Comparison of ENCODE assay signal across 29 mouse cellular contexts in genomic region chr12:73255006-73255405, GRCm38 (mm10). TPM values are rescaled to one million over a fixed set of nuclear protein-coding genes. Genes with fewer than 3 reads are reported as not detected.
DNase-seq lines count a peak whose midpoint lies in the region; ATAC-seq and TF ChIP-seq lines count a peak whose summit lies in the region.
"Had no signal": no experiment of that assay in that cellular context is flagged by ENCODE, and none has a peak within 500 bp of the region (broad histone marks: within the 10 kb centered on the region; RNA-seq: fewer than 3 reads in every experiment).

No protein-coding gene starts in this region.

- 47% methylated on average over 2 of the region's 2 CpGs for WGBS in heart, embryonic 13.5 days
- 70% methylated on average over 2 of the region's 2 CpGs for WGBS in kidney, adult 2 months
- WGBS in intestine, embryonic 15.5 days, result 70% methylated on average over 2 of the region's 2 CpGs
- WGBS in hindbrain, embryonic 13.5 days, result 68% methylated on average over 2 of the region's 2 CpGs

- H3K36me3 ChIP-seq in heart, embryonic 13.5 days, result peaks cover 4% of the 10 kb centered on the region; the same call in 1 of the 2 replicates
- no peaks in the 10 kb centered on the region for H3K36me3 ChIP-seq in kidney, adult 2 months (ENCODE audit: control insufficient read depth, insufficient read depth, low read length)
- no peaks in the 10 kb centered on the region for H3K36me3 ChIP-seq in intestine, embryonic 15.5 days
- H3K36me3 ChIP-seq in hindbrain, embryonic 13.5 days, result no peaks in the 10 kb centered on the region
- H3K36me3 ChIP-seq: embryonic facial prominence, embryonic 13.5 days; forebrain, embryonic 12.5 days; forebrain, embryonic 15.5 days had no signal

- intact Hi-C loops in heart, postnatal 25 days (cut with DNase I), result no loop called here

- H3K27ac ChIP-seq in heart, embryonic 13.5 days (replicated peaks), result 0 out of 2 replicates have a peak overlapping the region, but pooled peaks have one; percentile 42
- H3K27ac ChIP-seq in kidney, adult 2 months (ENCODE audit: insufficient read depth, low read depth, low read length), result no peak overlapping the region
- peak overlapping the region; percentile 34; the same call in 1 of the 2 replicates for H3K27ac ChIP-seq in embryonic fibroblast, embryonic 13.5 days (ENCODE audit: insufficient read depth, low read length)
- H3K27ac ChIP-seq in intestine, embryonic 15.5 days, result no peak overlapping the region
- H3K27ac ChIP-seq in hindbrain, embryonic 13.5 days, result no peak overlapping the region
- H3K27ac ChIP-seq: embryonic facial prominence, embryonic 13.5 days; forebrain, embryonic 12.5 days; forebrain, embryonic 15.5 days; heart, embryonic 10.5 days; hindbrain, embryonic 10.5 days; hindbrain, embryonic 14.5 days; hindbrain, postnatal 0 days had no signal

- H3K9ac ChIP-seq in heart, embryonic 13.5 days, result no peak overlapping the region
- H3K9ac ChIP-seq in intestine, embryonic 15.5 days, result no peak overlapping the region
- H3K9ac ChIP-seq in hindbrain, embryonic 13.5 days, result no peak overlapping the region
- H3K9ac ChIP-seq: embryonic facial prominence, embryonic 13.5 days; forebrain, embryonic 12.5 days; forebrain, embryonic 15.5 days; hindbrain, embryonic 14.5 days had no signal

- no peak for TF ChIP-seq POLR2A in kidney, adult 2 months (IDR thresholded peaks at IDR 0.05; ENCODE audit: low read depth, low read length)
- TF ChIP-seq POLR2A in embryonic fibroblast, embryonic 13.5 days (IDR thresholded peaks at IDR 0.05; ENCODE audit: low read depth, low read length), result no peak

- no peaks in the 10 kb centered on the region for H3K27me3 ChIP-seq in heart, embryonic 13.5 days (replicated peaks)
- no peaks in the 10 kb centered on the region for H3K27me3 ChIP-seq in kidney, adult 2 months (replicated peaks; ENCODE audit: control insufficient read depth, insufficient read depth, low read length)
- H3K27me3 ChIP-seq in intestine, embryonic 15.5 days (replicated peaks), result no peaks in the 10 kb centered on the region
- no peaks in the 10 kb centered on the region for H3K27me3 ChIP-seq in hindbrain, embryonic 13.5 days
- H3K27me3 ChIP-seq: embryonic facial prominence, embryonic 13.5 days; forebrain, embryonic 12.5 days; forebrain, embryonic 15.5 days had no signal

- no peak for ATAC-seq in heart, embryonic 13.5 days (ENCODE audit: extremely low read depth, insufficient number of reproducible peaks, low FRiP score, low TSS enrichment)
- ATAC-seq in intestine, embryonic 15.5 days, result no peak
- no peak for ATAC-seq in hindbrain, embryonic 13.5 days (ENCODE audit: low FRiP score)
- ATAC-seq: activated CD4-positive, CD25-positive, alpha-beta regulatory T cell, adult 4 months; CD4-positive, CD25-positive, alpha-beta regulatory T cell, adult 4 months; forebrain, embryonic 15.5 days; hindbrain, postnatal 0 days; inflammation-experienced regulatory T-cells, adult 6 months; intestine, postnatal 0 days had no signal

- H3K4me2 ChIP-seq in heart, embryonic 13.5 days, result no peak overlapping the region
- H3K4me2 ChIP-seq in intestine, embryonic 15.5 days (replicated peaks), result no peak overlapping the region
- no peak overlapping the region for H3K4me2 ChIP-seq in hindbrain, embryonic 13.5 days
- H3K4me2 ChIP-seq: embryonic facial prominence, embryonic 13.5 days; forebrain, embryonic 12.5 days; forebrain, embryonic 15.5 days; hindbrain, embryonic 14.5 days had no signal

- DNase-seq in heart, postnatal 25 days (ENCODE audit: low spot score), result no peak
- peak; percentile 11 for DNase-seq in kidney, adult 2 months
- no peak for DNase-seq in kidney, postnatal 25 days
- peak; percentile 34 for DNase-seq in NIH3T3 (ENCODE audit: low read depth)
- DNase-seq: adrenal gland, adult 8-10 months; adrenal gland, postnatal 25 days; cerebellum, adult 11-12 months; cerebellum, adult 8-10 months; cerebellum, postnatal 10 days; gastrocnemius, postnatal 25 days; heart, adult 18-20 months; heart, postnatal 36 days; kidney, adult 8-10 months had no signal

- H3K9me3 ChIP-seq in heart, embryonic 13.5 days, result no peaks in the 10 kb centered on the region
- no peaks in the 10 kb centered on the region for H3K9me3 ChIP-seq in intestine, embryonic 15.5 days
- no peaks in the 10 kb centered on the region for H3K9me3 ChIP-seq in hindbrain, embryonic 13.5 days
- H3K9me3 ChIP-seq: embryonic facial prominence, embryonic 13.5 days; forebrain, embryonic 12.5 days; forebrain, embryonic 15.5 days; heart, embryonic 10.5 days; hindbrain, embryonic 10.5 days had no signal

- H3K4me3 ChIP-seq in heart, embryonic 13.5 days, result no peak overlapping the region
- no peak overlapping the region for H3K4me3 ChIP-seq in kidney, adult 2 months (ENCODE audit: insufficient read depth, low read depth, low read length)
- H3K4me3 ChIP-seq in embryonic fibroblast, embryonic 13.5 days (ENCODE audit: insufficient read depth, low read length), result no peak overlapping the region
- H3K4me3 ChIP-seq in intestine, embryonic 15.5 days (replicated peaks), result no peak overlapping the region
- H3K4me3 ChIP-seq in hindbrain, embryonic 13.5 days, result no peak overlapping the region
- H3K4me3 ChIP-seq: embryonic facial prominence, embryonic 13.5 days; erythroblast, embryonic 14.5 days; forebrain, embryonic 12.5 days; forebrain, embryonic 15.5 days; heart, embryonic 10.5 days; hindbrain, embryonic 10.5 days had no signal

- no peak for TF ChIP-seq CTCF in kidney, adult 2 months (conservative IDR thresholded peaks at IDR 0.05; ENCODE audit: insufficient read depth, insufficient read length, low read depth, low read length)
- TF ChIP-seq CTCF in embryonic fibroblast, embryonic 13.5 days (IDR thresholded peaks at IDR 0.05; ENCODE audit: borderline replicate concordance, insufficient read depth, low read length), result no peak

- H3K4me1 ChIP-seq in heart, embryonic 13.5 days, result peaks cover 6% of the 10 kb centered on the region; the same call in 1 of the 2 replicates
- no peaks in the 10 kb centered on the region for H3K4me1 ChIP-seq in kidney, adult 2 months (ENCODE audit: control insufficient read depth, insufficient read depth, low read length)
- H3K4me1 ChIP-seq in embryonic fibroblast, embryonic 13.5 days (ENCODE audit: control insufficient read depth, insufficient read depth, low read length), result no peaks in the 10 kb centered on the region
- no peaks in the 10 kb centered on the region for H3K4me1 ChIP-seq in intestine, embryonic 15.5 days (replicated peaks)
- no peaks in the 10 kb centered on the region for H3K4me1 ChIP-seq in hindbrain, embryonic 13.5 days (replicated peaks)
- H3K4me1 ChIP-seq: embryonic facial prominence, embryonic 13.5 days; forebrain, embryonic 12.5 days; forebrain, embryonic 15.5 days; heart, embryonic 10.5 days; hindbrain, embryonic 10.5 days had no signal

RNA-seq across cellular contexts. Expression of gene Trmt5, which starts 31.5 kb away (rescaled TPM):
- 13.6 and 14.5 TPM in 2 replicates for polyA plus RNA-seq in heart, embryonic 13.5 days (2015; fragmentation: Nextera tagmentation; extraction: Ambion mirVana)
- total RNA-seq in heart, postnatal 25 days (2021), result 10 to 100 TPM; 40.0 to 46.7 TPM
- 4.8 and 6.1 TPM in 2 replicates for polyA plus RNA-seq in kidney, adult 2 months (2012; rRNA removed)
- 25.6 and 29.3 TPM in 2 replicates for polyA plus RNA-seq in embryonic fibroblast, embryonic 13.5 days (2011; ENCODE audit: insufficient read length, low read depth, missing spikeins)
- 16.5 and 16.6 TPM in 2 replicates for polyA plus RNA-seq in intestine, embryonic 15.5 days (2015; fragmentation: Nextera tagmentation; extraction: Ambion mirVana)
- 12.9 and 15.1 TPM in 2 replicates for polyA plus RNA-seq in hindbrain, embryonic 13.5 days (2015; fragmentation: Nextera tagmentation; extraction: Ambion mirVana)

RNA-seq across cellular contexts. Expression of gene Slc38a6, which starts 31.6 kb away (rescaled TPM):
- polyA plus RNA-seq in heart, embryonic 13.5 days (2015; fragmentation: Nextera tagmentation; extraction: Ambion mirVana), result 4.1 and 5.4 TPM in 2 replicates
- total RNA-seq in heart, postnatal 25 days (2021), result 1 to 10 TPM; 5.2 to 5.5 TPM
- 15.1 and 17.7 TPM in 2 replicates for polyA plus RNA-seq in kidney, adult 2 months (2012; rRNA removed)
- polyA plus RNA-seq in embryonic fibroblast, embryonic 13.5 days (2011; ENCODE audit: insufficient read length, low read depth, missing spikeins), result 18.7 and 26.0 TPM in 2 replicates
- 7.0 and 7.3 TPM in 2 replicates for polyA plus RNA-seq in intestine, embryonic 15.5 days (2015; fragmentation: Nextera tagmentation; extraction: Ambion mirVana)
- 10.9 and 14.3 TPM in 2 replicates for polyA plus RNA-seq in hindbrain, embryonic 13.5 days (2015; fragmentation: Nextera tagmentation; extraction: Ambion mirVana)
- polyA plus RNA-seq: erythroblast, embryonic 14.5 days had no signal

Comparison
In these comparisons a context has a peak if more than half of its experiments do, and no peak if none do; other contexts are left out.
1. DNase-seq: peak in kidney, adult 2 months (single experiment) and NIH3T3 (single experiment); none in heart, postnatal 25 days (single experiment) and kidney, postnatal 25 days (0 of 2).
2. H3K27ac ChIP-seq: peak in heart, embryonic 13.5 days (single experiment) and embryonic fibroblast, embryonic 13.5 days (single experiment); none in kidney, adult 2 months (single experiment), intestine, embryonic 15.5 days (single experiment) and hindbrain, embryonic 13.5 days (single experiment).